Mouse (Mus musculus) lung, postnatal 0 days (tissue): Measurements from ENCODE around the gene Wdr6. TPM values are rescaled to one million over a fixed set of nuclear protein-coding genes. Genes with fewer than 3 reads are reported as not detected.

ENCODE experiments used
- ATAC-seq: fragments of 200-750 bp; cut with Nextera tagmentation; 2 replicates; pipeline ENCODE4 v1.8.0; 2017; ENCODE audit warnings: moderate library complexity
- DNase-seq: peaks from one replicate; pipeline ENCODE4 v3.0.0-alpha.2; 2016; ENCODE audit warnings: low spot score
- H3K27ac ChIP-seq: fragments of 300-500 bp; sonication (generic); 2 replicates; pipeline ENCODE4 v1.5.1; 2014; ENCODE audit warnings: antibody characterized with exemption, mild to moderate bottlenecking, low read length, mixed read lengths
- H3K27me3 ChIP-seq: fragments of 300-500 bp; sonication (generic); replicated peaks from 2 replicates; pipeline ENCODE4 v1.6.1; 2014; ENCODE audit warnings: low read length, mixed read lengths; ENCODE audit not compliant: insufficient read depth
- H3K36me3 ChIP-seq: fragments of 300-500 bp; sonication (generic); 2 replicates; pipeline ENCODE4 v1.6.1; 2014; ENCODE audit warnings: low read length, mixed read lengths; ENCODE audit not compliant: insufficient read depth
- H3K4me1 ChIP-seq: fragments of 300-500 bp; sonication (generic); 2 replicates; pipeline ENCODE4 v1.6.1; 2014; ENCODE audit warnings: antibody characterized with exemption, low read depth, low read length, mixed read lengths; ENCODE audit not compliant: insufficient read depth
- H3K4me2 ChIP-seq: fragments of 300-500 bp; sonication (generic); replicated peaks from 2 replicates; pipeline ENCODE4 v1.6.1; 2014; ENCODE audit warnings: low read depth, mild to moderate bottlenecking, low read length, moderate library complexity, mixed read lengths
- H3K4me3 ChIP-seq: fragments of 300-500 bp; sonication (generic); 2 replicates; pipeline ENCODE4 v1.5.1; 2014; ENCODE audit warnings: low read depth, low read length
- H3K9ac ChIP-seq: fragments of 300-500 bp; sonication (generic); replicated peaks from 2 replicates; pipeline ENCODE4 v1.6.1; 2014; ENCODE audit warnings: low read depth, mild to moderate bottlenecking
- H3K9me3 ChIP-seq: fragments of 300-500 bp; sonication (generic); 2 replicates; pipeline ENCODE4 v1.6.1; 2016; ENCODE audit warnings: low read length, mixed read lengths
- CTCF ChIP-seq: IDR thresholded peaks from 2 replicates; pipeline ENCODE4 v1.5.1; 2016; ENCODE audit warnings: antibody characterized with exemption, mild to moderate bottlenecking
- EP300 ChIP-seq: IDR thresholded peaks from 2 replicates; pipeline ENCODE4 v1.6.1; 2016; ENCODE audit warnings: antibody characterized with exemption, mild to moderate bottlenecking, control low read depth
- WGBS: fragments of 180-500 bp; shearing (Covaris S2); extraction: QIAGEN DNeasy Blood & Tissue Kit; methylation state at CpG from one replicate; pipeline ENCODE4 v1.1.7; 2014; 5-methylcytosine and 5-hydroxymethylcytosine counted together
- polyA plus RNA-seq: library from polyadenylated mRNA; unstranded; fragments of >200 nt; fragmentation: Nextera tagmentation; extraction: Ambion mirVana; gene quantifications from 2 replicates; pipeline ENCODE4 v1.2.1, GENCODE M21; 2015

Wdr6 gene
- polyA plus RNA-seq, 1 experiment from 2014 or later: 36.6 TPM

DNA sequence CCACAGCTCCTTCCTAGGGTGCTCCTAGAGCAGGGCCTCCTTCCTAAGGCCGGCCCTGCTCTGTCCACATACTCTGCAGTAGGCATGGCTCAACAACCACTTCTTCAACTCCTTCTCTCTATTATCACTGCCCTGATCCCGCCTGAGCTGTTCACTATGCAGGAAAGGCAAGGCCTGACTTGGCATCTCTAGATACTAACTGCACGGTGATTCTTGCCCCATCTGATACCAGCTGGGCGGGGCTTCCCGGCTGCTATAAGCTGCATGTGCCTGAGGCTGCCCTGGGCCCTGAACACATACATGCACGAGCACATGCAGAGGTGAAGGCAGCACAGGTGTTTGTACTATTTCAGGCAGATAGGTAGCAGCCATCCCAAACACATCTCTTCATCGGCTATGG lies 14.4 kb downstream of the Wdr6 start:
- Histone ChIP-seq H3K4me2 (no peak overlapping the region), H3K4me3 (no peak overlapping the region), H3K27ac (no peak overlapping the region), H3K9me3 (no peaks in the 10 kb centered on the region), H3K36me3 (peaks cover 6% of the 10 kb centered on the region; the same call in 1 of the 2 replicates), H3K9ac (no peak overlapping the region), H3K4me1 (peaks cover 13% of the 10 kb centered on the region; the same call in 1 of the 2 replicates), H3K27me3 (no peaks in the 10 kb centered on the region)
- ATAC-seq (no peak), DNase-seq (no peak)
- 73% methylated on average over 7 of the region's 7 CpGs for WGBS
- TF ChIP-seq CTCF (no peak), EP300 (no peak)

GRCm38 (mm10) chr9:108563671-108564070 lies 14.9 kb downstream of the Wdr6 start:
- Histone ChIP-seq H3K4me1 (peaks cover 13% of the 10 kb centered on the region; the same call in 1 of the 2 replicates), H3K9ac (no peak overlapping the region), H3K27me3 (no peaks in the 10 kb centered on the region), H3K9me3 (no peaks in the 10 kb centered on the region), H3K4me2 (no peak overlapping the region), H3K4me3 (no peak overlapping the region), H3K27ac (no peak overlapping the region), H3K36me3 (peaks cover 9% of the 10 kb centered on the region; the same call in 1 of the 2 replicates)
- TF ChIP-seq EP300 (no peak), CTCF (no peak)
- 88% methylated on average over 8 of the region's 8 CpGs for WGBS
- no peak for ATAC-seq
- DNase-seq: no peak

DNA sequence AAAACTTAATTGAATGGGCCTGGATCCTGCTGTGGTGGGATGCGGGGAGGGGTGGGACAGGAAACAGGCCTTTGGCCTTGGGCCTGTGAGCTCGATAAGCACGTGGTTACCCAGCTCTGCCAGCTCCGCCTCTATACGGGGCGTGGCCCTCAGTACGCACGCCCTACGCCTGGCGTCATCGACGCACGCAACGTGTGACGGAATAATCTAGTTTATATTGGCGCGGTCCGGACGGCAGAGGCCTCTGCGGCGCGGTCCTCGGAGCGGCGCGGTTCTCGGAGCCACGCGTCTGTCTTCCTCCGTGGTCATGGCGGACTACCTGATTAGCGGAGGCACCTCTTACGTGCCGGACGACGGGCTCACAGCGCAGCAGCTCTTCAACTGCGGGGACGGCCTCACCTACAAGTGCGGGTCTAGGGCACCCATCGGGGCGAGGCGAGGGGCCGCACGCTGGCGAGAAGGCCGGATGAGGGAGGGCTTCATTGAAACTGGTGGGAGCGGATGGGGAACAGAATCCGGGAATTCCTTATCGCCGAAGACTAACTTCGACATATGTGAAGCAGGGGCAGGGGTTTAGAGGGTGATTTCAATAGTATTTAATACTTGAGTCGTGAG lies 18.2 kb downstream of the Wdr6 start, which contains the start of gene Impdh2:
Gene Impdh2 (plus strand): TSS at position 60 of the 615 bp plus-strand sequence.
- Histone ChIP-seq H3K4me3 (peak within 1 kb of the TSS; percentile 47), H3K27me3 (no peaks in the 10 kb centered on the region), H3K36me3 (peaks cover 24% of the 10 kb centered on the region), H3K27ac (peak within 1 kb of the TSS; percentile 71), H3K4me2 (peak within 1 kb of the TSS; percentile 65), H3K4me1 (no peaks in the 10 kb centered on the region), H3K9me3 (no peaks in the 10 kb centered on the region), H3K9ac (peak within 1 kb of the TSS; percentile 58)
- no peak for TF ChIP-seq EP300
- TF ChIP-seq CTCF: peak; percentile 29; the same call in 1 of the 2 replicates
- under 1% methylated on average over 48 of the region's 53 CpGs for WGBS
- peak; percentile 99 for ATAC-seq
- DNase-seq: peak; percentile 99

GRCm38 (mm10) chr9:108559169-108559568 lies 19.4 kb downstream of the Wdr6 start:
- Histone ChIP-seq H3K4me2 (no peak overlapping the region), H3K4me1 (no peaks in the 10 kb centered on the region), H3K4me3 (no peak overlapping the region), H3K9me3 (no peaks in the 10 kb centered on the region), H3K27ac (no peak overlapping the region), H3K36me3 (peaks cover 31% of the 10 kb centered on the region), H3K9ac (no peak overlapping the region), H3K27me3 (no peaks in the 10 kb centered on the region)
- TF ChIP-seq CTCF: no peak
- no peak for ATAC-seq
- DNase-seq: no peak
- 90% methylated on average over 4 of the region's 4 CpGs for WGBS

GRCm38 (mm10) chr9:108546875-108547274 lies 31.7 kb downstream of the Wdr6 start:
- Histone ChIP-seq H3K36me3 (peaks cover 26% of the 10 kb centered on the region), H3K27ac (no peak overlapping the region), H3K4me3 (no peak overlapping the region), H3K4me2 (no peak overlapping the region), H3K9ac (no peak overlapping the region), H3K9me3 (no peaks in the 10 kb centered on the region), H3K4me1 (no peaks in the 10 kb centered on the region), H3K27me3 (no peaks in the 10 kb centered on the region)
- no peak for DNase-seq
- no peak for ATAC-seq
- no peak for TF ChIP-seq CTCF
- no peak for TF ChIP-seq EP300
- WGBS: 96% methylated on average over 1 of the region's 1 CpGs

- Histone ChIP-seq H3K9ac (no peak overlapping the region), H3K36me3 (peaks cover 27% of the 10 kb centered on the region), H3K9me3 (no peaks in the 10 kb centered on the region), H3K4me1 (no peaks in the 10 kb centered on the region), H3K4me3 (no peak overlapping the region), H3K27me3 (no peaks in the 10 kb centered on the region), H3K27ac (no peak overlapping the region), H3K4me2 (no peak overlapping the region)
- ATAC-seq (no peak), DNase-seq (no peak)
- 91% methylated on average over 3 of the region's 3 CpGs for WGBS
- TF ChIP-seq CTCF (no peak), EP300 (no peak)
These were observed 32.6 kb downstream of the Wdr6 start for GRCm38 (mm10) chr9:108545986-108546385.
